Mouse (Mus musculus) CD4-positive naive resting alpha-beta T cell, adult 76 days (primary cell): ENCODE data around the gene Scp2d1. TPM values are rescaled to one million over a fixed set of nuclear protein-coding genes. Genes with fewer than 3 reads are reported as not detected.

Experiments used
- total RNA-seq: library from RNA; stranded (reverse); gene quantifications from one replicate; pipeline ENCODE4 v1.2.4, GENCODE M21; 2023

Scp2d1 gene
- not detected for total RNA-seq

DNA sequence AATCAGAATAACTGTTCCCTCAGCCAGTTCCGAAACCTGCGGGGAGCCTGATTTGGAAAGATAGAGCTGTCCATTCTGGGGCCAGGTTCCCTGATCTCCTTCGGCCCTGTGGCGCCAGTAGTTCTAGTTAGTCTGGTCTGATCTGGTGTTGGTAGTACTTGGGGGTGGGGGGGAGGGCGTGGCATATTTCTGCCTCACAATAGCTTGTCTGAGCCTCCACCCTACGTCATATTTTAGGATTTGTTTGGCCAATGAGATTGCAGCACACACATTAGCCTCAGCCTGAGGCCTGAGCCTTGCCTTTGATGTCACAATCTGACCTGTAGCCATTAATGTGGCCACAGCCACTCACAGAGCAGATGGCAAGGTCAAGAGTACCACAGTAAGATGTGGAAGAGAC, at the start of gene Scp2d1:
TSS of gene Scp2d1 (plus strand) at position 301 of the 400 bp plus-strand sequence.

Other genes starting within 250 kb of the Scp2d1 start
- 10.5 TPM for gene Smim26, start 229.6 kb upstream of the Scp2d1 start, total RNA-seq
- 25.9 TPM for gene Dtd1, start 223.8 kb upstream of the Scp2d1 start, total RNA-seq